ENCODE assay signal across 21 mouse cellular contexts in the genomic region with DNA sequence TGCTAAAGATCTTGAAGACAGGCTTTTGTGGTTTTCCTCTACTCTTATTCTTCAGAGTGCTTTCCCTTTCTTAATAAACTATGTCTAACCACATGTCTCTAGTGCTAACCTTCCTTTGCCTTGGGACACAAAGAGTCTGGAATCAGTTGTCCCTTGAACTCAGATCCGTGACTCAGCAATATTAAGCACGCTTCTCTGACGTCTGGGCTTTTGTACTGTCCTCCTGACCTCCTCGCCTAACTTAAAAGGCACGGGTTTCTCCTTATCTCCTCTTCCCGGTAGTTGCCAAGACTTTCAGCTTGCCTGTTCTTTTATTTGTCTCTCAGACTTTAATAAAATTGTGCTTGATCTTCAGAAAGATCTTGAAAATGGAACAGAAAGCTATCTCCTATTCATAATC. TPM values are rescaled to one million over a fixed set of nuclear protein-coding genes. Genes with fewer than 3 reads are reported as not detected.
DNase-seq lines count a peak whose midpoint lies in the region; ATAC-seq and TF ChIP-seq lines count a peak whose summit lies in the region.
"Had no signal": no experiment of that assay in that cellular context is flagged by ENCODE, and none has a peak within 500 bp of the region (broad histone marks: within the 10 kb centered on the region; RNA-seq: fewer than 3 reads in every experiment).

No protein-coding gene starts in this region.

- no peaks in the 10 kb centered on the region for H3K36me3 ChIP-seq in liver, embryonic 11.5 days (ENCODE audit: control insufficient read depth, insufficient read depth, low read length)
- no peaks in the 10 kb centered on the region for H3K36me3 ChIP-seq in lung, postnatal 0 days (ENCODE audit: insufficient read depth, low read length)
- H3K36me3 ChIP-seq: embryonic facial prominence, embryonic 15.5 days; forebrain, embryonic 15.5 days; heart, embryonic 15.5 days; hindbrain, embryonic 13.5 days had no signal

- no peak for ATAC-seq in liver, embryonic 11.5 days (replicated peaks; ENCODE audit: low FRiP score)
- 0 out of 2 replicates have a peak, but pooled peaks have one; percentile 11 for ATAC-seq in lung, postnatal 0 days
- peak; percentile 28; the same call in 1 of the 2 replicates for ATAC-seq in megakaryocyte progenitor cell, adult 5-6 weeks (replicated peaks; ENCODE audit: poor library complexity)
- ATAC-seq: forebrain, embryonic 15.5 days had no signal

- no peak overlapping the region for H3K4me3 ChIP-seq in liver, embryonic 11.5 days (ENCODE audit: low read depth, low read length)
- H3K4me3 ChIP-seq in lung, postnatal 0 days (ENCODE audit: low read depth, low read length), result no peak overlapping the region
- H3K4me3 ChIP-seq: embryonic facial prominence, embryonic 15.5 days; forebrain, embryonic 15.5 days; heart, adult 2 months; heart, embryonic 15.5 days; hindbrain, embryonic 13.5 days had no signal

- no peak overlapping the region for H3K4me2 ChIP-seq in liver, embryonic 11.5 days
- H3K4me2 ChIP-seq in lung, postnatal 0 days (replicated peaks; ENCODE audit: low read depth, low read length), result no peak overlapping the region
- H3K4me2 ChIP-seq: embryonic facial prominence, embryonic 15.5 days; forebrain, embryonic 15.5 days; heart, embryonic 11.5 days; heart, embryonic 15.5 days; hindbrain, embryonic 13.5 days had no signal

- no peaks in the 10 kb centered on the region for H3K27me3 ChIP-seq in liver, embryonic 11.5 days (replicated peaks; ENCODE audit: control insufficient read depth, insufficient read depth, low read length)
- H3K27me3 ChIP-seq in lung, postnatal 0 days (replicated peaks; ENCODE audit: insufficient read depth, low read length), result no peaks in the 10 kb centered on the region
- H3K27me3 ChIP-seq: embryonic facial prominence, embryonic 15.5 days; forebrain, embryonic 15.5 days; heart, embryonic 15.5 days; hindbrain, embryonic 13.5 days had no signal

- peak; percentile 59 to 71 for DNase-seq in adrenal gland, adult (ENCODE audit: inconsistent age in 2 of 2, low spot score in 1 of 2)
- no peak for DNase-seq in adrenal gland, postnatal 14 days
- peak; percentile 27 for DNase-seq in liver
- DNase-seq in liver, embryonic 11.5 days (ENCODE audit: low spot score), result no peak
- no peak for DNase-seq in lung, postnatal 0 days (ENCODE audit: low spot score)
- DNase-seq in lung, postnatal 36 days, result no peak
- no peak for DNase-seq in right cerebral cortex, postnatal 4 days
- DNase-seq: adrenal gland, postnatal 25 days; cerebellum, adult 2 months; cerebellum, postnatal 10 days; embryo, embryonic 11 days; heart, adult 2 months; heart, postnatal 14 days had no signal

- H3K9me3 ChIP-seq in liver, embryonic 11.5 days (ENCODE audit: control insufficient read depth, low read length), result no peaks in the 10 kb centered on the region
- H3K9me3 ChIP-seq in lung, postnatal 0 days (ENCODE audit: low read length), result no peaks in the 10 kb centered on the region
- H3K9me3 ChIP-seq: embryonic facial prominence, embryonic 15.5 days; forebrain, embryonic 15.5 days; heart, embryonic 15.5 days; hindbrain, embryonic 13.5 days had no signal

- no peak for TF ChIP-seq CTCF in lung, postnatal 0 days (IDR thresholded peaks at IDR 0.05)

- 41% methylated on average over 6 of the region's 6 CpGs for WGBS in liver, embryonic 11.5 days
- WGBS in lung, postnatal 0 days, result 43% methylated on average over 6 of the region's 6 CpGs

- no peak for TF ChIP-seq EP300 in lung, postnatal 0 days (IDR thresholded peaks at IDR 0.05)

- no peak overlapping the region for H3K9ac ChIP-seq in liver, embryonic 11.5 days (ENCODE audit: low read depth, low read length)
- no peak overlapping the region for H3K9ac ChIP-seq in lung, postnatal 0 days (replicated peaks; ENCODE audit: low read depth)
- H3K9ac ChIP-seq: embryonic facial prominence, embryonic 15.5 days; forebrain, embryonic 15.5 days; heart, embryonic 15.5 days; hindbrain, embryonic 13.5 days had no signal

- peaks cover 4% of the 10 kb centered on the region; the same call in 1 of the 2 replicates for H3K4me1 ChIP-seq in liver, embryonic 11.5 days (replicated peaks; ENCODE audit: control insufficient read depth, insufficient read depth, low read length)
- peaks cover 2% of the 10 kb centered on the region; the same call in 1 of the 2 replicates for H3K4me1 ChIP-seq in lung, postnatal 0 days (ENCODE audit: insufficient read depth, low read depth, low read length)

- no peak overlapping the region for H3K27ac ChIP-seq in liver, embryonic 11.5 days (ENCODE audit: low read depth, low read length)
- no peak overlapping the region for H3K27ac ChIP-seq in lung, postnatal 0 days (ENCODE audit: low read length)
- H3K27ac ChIP-seq: embryonic facial prominence, embryonic 15.5 days; forebrain, embryonic 15.5 days; heart, adult 2 months; heart, embryonic 15.5 days; hindbrain, embryonic 13.5 days had no signal

RNA-seq across cellular contexts. Expression of gene Kbtbd12, which starts 6.5 kb away (rescaled TPM):
- 0.52 and 0.86 TPM in 2 replicates for total RNA-seq in adrenal gland, postnatal 14 days (2021)
- 0.12 and 0.52 TPM in 2 replicates for polyA plus RNA-seq in liver, embryonic 11.5 days (2014; fragmentation: Nextera tagmentation; extraction: Ambion mirVana)
- 0.42 and 0.97 TPM in 2 replicates for polyA plus RNA-seq in lung, postnatal 0 days (2015; fragmentation: Nextera tagmentation; extraction: Ambion mirVana)
- 0.17 and 0.37 TPM in 2 replicates for total RNA-seq in megakaryocyte progenitor cell, adult 5-6 weeks (2015)
- total RNA-seq in megakaryocyte progenitor cell, adult 5-6 weeks (2017), result 0.41 and 0.67 TPM in 2 replicates
- polyA plus RNA-seq: embryonic facial prominence, embryonic 11.5 days; forebrain, embryonic 11.5 days had no signal

Comparison
In these comparisons a context has a peak if more than half of its experiments do, and no peak if none do; other contexts are left out.
1. DNase-seq: peak in adrenal gland, adult (2 of 2) and liver (single experiment); none in adrenal gland, postnatal 14 days (single experiment), liver, embryonic 11.5 days (single experiment), lung, postnatal 0 days (single experiment), lung, postnatal 36 days (single experiment) and right cerebral cortex, postnatal 4 days (single experiment).